Mouse (Mus musculus) thymus, adult 2 months (tissue): ENCODE measurements around the gene 1700012A03Rik.

Experiments used
- CTCF ChIP-seq: fragments of 200-500 bp; IDR thresholded peaks from 2 replicates; pipeline ENCODE4 v1.5.1; 2012; ENCODE audit warnings: mild to moderate bottlenecking, control low read depth, low read length, moderate library complexity, borderline replicate concordance; ENCODE audit not compliant: control insufficient read depth, poor library complexity, insufficient read depth; ENCODE audit errors: extremely low read depth
- POLR2A ChIP-seq: fragments of 200-500 bp; IDR thresholded peaks from 2 replicates; pipeline ENCODE4 v1.6.1; 2012; ENCODE audit warnings: mild to moderate bottlenecking, low read length, control low read depth, moderate library complexity; ENCODE audit not compliant: control insufficient read depth, poor library complexity, insufficient read depth; ENCODE audit errors: extremely low read depth

- no peak for TF ChIP-seq POLR2A
- no peak for TF ChIP-seq CTCF
Observed at GRCm38 (mm10) chr6:32005914-32006313, 44.1 kb upstream of the 1700012A03Rik start.
